Mouse (Mus musculus) lung, adult 2 months (tissue): Measurements from ENCODE around the gene Kmt5b.

Source experiments
- CTCF ChIP-seq: fragments of 200-500 bp; IDR thresholded peaks from 2 replicates; pipeline ENCODE4 v1.5.1; 2011; ENCODE audit warnings: mild to moderate bottlenecking, low read length, control low read depth; ENCODE audit not compliant: insufficient read depth
- POLR2A ChIP-seq: fragments of 200-500 bp; IDR thresholded peaks from 2 replicates; pipeline ENCODE4 v1.6.1; 2011; ENCODE audit warnings: low read depth, mild to moderate bottlenecking, control low read depth, low read length, borderline replicate concordance; ENCODE audit errors: extremely low read depth

- no peak for TF ChIP-seq CTCF
- TF ChIP-seq POLR2A = no peak
Measured at GRCm38 (mm10) chr19:3840214-3840651, 73.0 kb downstream of the Kmt5b start.
